Mouse (Mus musculus) cerebellum, adult 9-10 months (tissue): ENCODE data around the gene Zfp189.
A peak's percentile ranks its signal among the peaks of the same experiment; 100 is the strongest.

Experiments
- DNase-seq: peaks from one replicate; pipeline ENCODE4 v3.0.0; 2022

Gene Zfp189

GRCm38 (mm10) chr4:49539665-49540064 lies 18.7 kb downstream of the Zfp189 start:
- DNase-seq = no peak

DNA sequence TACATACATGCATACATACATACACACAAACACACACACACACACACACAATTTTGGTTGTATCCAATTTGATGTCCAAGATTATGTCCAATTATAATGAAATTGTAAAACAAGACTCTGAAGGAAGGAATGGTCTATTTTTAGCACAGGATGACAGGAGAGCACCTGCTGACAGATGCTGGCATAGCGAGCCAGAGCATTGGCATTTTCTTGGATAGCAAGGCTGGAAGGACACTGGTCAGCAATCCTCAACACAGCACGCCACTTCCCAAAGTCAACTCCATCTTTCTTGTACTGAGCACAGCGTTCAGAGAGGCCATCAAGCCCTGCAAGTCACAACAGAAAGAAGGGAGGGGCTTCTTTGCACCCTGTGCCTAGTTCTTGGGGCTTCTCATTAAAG lies 20.0 kb downstream of the Zfp189 start:
- DNase-seq = no peak

DNA sequence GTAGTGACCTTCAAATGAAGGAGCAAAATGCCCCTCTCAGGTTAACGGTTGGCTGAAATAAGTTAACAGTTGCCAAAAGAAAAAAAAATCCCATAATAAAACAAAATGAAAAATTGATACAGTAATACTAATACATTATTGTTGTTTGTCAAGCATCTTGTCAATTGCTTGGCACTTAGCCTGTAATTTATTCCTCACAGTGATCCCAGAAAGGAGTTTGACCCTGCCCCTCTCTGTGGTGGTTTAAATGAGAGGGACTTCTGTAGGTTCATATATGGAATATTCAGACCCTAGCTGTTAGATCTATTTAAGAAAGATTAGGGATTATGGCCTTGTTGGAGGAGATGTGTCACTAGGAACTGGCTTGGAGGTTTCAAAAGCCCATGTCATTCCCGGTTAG lies 25.1 kb downstream of the Zfp189 start:
- no peak for DNase-seq

GRCm38 (mm10) chr4:49546873-49547543 lies 26.0 kb downstream of the Zfp189 start:
- no peak for DNase-seq

- DNase-seq = no peak
Observed at GRCm38 (mm10) chr4:49547544-49548219, 26.7 kb downstream of the Zfp189 start.

- no peak for DNase-seq
Observed at GRCm38 (mm10) chr4:49549383-49549782, 28.4 kb downstream of the Zfp189 start, which contains the start of gene Aldob. TSS of gene Aldob (minus strand) at chr4:49549546.

DNA sequence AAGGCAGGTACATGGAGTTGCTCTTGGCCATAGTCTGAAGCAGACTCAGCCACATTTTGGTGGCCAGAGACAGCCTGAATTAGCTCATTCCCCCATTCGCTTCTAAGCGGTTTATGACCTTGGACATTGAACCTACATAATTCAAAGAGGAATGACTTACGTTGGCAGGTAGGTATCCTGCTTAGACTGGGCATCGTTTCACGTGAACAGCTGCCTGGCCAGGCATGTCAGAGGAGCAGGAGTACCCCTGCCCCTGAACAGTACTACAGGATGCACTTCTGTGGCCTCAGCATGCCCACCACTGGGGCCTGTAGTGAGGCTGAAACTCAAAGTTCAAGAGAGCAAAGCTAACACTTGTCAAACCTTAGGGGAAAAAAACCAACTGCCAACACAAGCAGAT lies 32.4 kb downstream of the Zfp189 start:
- no peak for DNase-seq

DNA sequence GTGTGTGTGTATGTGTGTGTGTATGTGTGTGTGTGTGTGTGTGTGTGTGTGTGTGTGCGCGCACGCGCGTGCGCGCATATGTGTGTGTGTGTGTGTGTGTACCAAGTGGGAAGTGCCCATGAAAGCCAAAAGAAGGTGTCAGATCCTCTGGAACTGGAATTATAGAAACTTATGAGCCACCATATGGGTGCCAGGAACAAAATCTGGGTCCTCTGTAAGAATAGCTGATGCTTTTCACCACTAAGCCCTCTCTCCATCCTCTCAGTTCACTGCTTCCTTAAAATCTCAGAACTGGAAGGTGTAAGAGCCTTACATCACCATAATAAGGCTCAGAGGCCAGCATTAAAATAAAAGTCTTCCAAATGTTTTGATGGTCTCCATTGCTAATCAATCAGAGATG lies 36.4 kb downstream of the Zfp189 start:
- DNase-seq = no peak

DNA sequence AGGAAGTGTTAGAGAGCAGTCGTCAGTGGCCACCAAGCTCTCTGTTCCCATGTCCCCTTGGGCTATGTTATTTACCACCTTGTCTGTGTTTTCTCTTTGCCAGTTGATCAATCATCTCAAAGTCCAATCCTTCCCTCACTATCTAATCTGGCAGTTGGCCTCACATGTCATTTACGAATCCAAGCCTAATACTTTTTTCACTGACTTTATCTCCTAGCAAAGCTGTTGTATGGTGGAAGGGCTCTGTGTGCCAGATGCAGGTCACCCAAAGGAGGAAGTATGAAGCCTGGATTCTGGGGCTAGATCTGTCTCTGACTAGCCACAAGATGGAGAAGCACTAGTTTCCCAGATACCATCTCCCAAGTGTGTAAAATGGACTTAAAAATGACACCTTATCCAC lies 37.2 kb downstream of the Zfp189 start:
- no peak for DNase-seq

DNA sequence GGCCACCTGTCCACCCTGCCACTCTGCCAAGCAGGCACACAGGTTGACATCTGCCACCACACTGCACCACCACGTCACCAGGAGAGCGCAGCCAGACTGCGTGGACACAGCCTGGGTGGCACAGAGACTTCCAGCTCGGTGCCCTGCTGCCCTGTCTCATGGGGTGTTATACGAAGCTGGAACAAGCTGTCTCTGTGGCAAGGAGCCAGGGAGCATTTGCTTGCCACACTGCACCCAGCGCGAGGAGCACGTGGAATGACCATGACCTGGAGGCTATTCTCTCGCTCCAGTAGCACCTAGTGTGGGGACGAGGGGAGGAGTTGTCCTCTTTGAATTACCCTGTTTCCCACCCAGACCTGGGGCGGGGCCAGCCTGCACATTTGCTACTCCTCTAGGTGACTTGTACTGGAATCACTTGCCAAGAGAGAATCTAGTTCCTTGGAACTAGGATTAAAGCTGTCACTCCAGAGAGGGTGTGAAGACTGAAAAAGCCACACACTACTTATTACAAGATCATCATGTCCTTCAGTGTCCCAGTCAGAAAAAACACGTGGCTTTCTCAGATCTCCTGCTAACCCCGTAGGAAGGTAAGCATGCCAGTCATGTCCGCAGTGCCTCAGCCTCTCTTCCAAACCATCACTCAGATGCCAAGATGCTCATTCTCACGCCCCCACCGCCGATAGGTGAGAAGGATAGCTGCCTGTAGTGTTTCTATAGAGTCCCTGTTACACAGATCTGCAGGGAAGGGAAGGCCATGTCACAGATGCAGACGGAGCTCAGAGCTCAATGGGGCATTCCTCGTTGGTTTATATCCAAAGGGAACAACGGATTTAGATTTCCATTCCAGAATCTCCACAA lies 39.2 kb downstream of the Zfp189 start:
- DNase-seq = peak; percentile 89

DNA sequence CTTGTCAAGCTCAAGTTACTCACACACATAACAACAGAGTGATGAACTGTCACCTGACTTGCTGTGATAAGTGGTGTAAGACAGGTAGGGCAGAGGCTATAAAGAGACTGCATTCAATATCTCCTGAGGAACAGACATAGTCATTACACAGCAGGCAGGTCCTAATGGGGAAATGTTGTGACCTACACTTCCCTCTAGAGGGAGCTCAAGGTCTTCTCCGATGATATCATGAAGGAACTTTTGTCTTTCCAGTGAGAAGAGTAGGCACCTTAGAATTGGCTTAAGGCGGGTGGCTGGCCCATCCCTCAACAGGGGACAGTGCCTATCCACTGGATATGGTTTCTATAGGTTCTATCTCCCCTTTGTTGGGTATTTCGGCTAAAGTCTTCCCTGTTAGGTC lies 46.6 kb downstream of the Zfp189 start:
- DNase-seq = peak; percentile 88

GRCm38 (mm10) chr4:49572194-49572593 lies 51.2 kb downstream of the Zfp189 start:
- DNase-seq = no peak
